Mouse (Mus musculus): Measurements from ENCODE around the gene Gpr156. TPM values are rescaled to one million over a fixed set of nuclear protein-coding genes. Genes with fewer than 3 reads are reported as not detected.
"Not testable (repeated sequence)": the region's sequence is repeated elsewhere in the genome, so short reads cannot be mapped to it uniquely, and the experiment has no call there.

Gpr156 gene
- polyA plus RNA-seq, 1 experiment from 2014 or later: 1.6 TPM

DNA sequence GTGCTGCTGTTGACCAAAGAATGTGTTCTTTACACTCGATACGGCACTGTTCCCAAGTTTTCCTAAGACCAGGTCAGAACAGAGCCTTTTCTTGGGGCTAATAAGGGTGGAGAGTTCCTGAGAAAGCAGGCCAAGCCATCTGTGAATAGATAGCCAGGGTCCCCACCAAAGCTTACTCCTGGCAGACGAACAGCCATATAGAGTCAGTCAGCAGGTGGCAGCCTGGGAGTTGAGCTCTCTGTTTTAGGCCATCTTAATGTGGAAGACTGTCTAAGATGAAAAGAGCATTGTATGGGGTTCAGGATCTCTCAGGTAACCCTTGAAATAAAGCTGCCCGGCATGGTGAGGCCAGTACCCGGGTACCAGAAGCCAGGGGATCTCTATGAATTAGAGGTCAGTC lies 116.8 kb downstream of the Gpr156 start:
- no peaks in the 10 kb centered on the region for H3K36me3 ChIP-seq (replicated peaks)
- H3K27me3 ChIP-seq (ENCODE audit: poor library complexity, severe bottlenecking): no peaks in the 10 kb centered on the region
- no peak for DNase-seq (ENCODE audit: extremely low spot score, low spot score)
- no peaks in the 10 kb centered on the region for H3K4me1 ChIP-seq
- H3K9me3 ChIP-seq: no peaks in the 10 kb centered on the region
- H3K4me3 ChIP-seq: no peak overlapping the region
- no peak overlapping the region for H3K27ac ChIP-seq
- 74% methylated on average over 5 of the region's 5 CpGs for WGBS

DNA sequence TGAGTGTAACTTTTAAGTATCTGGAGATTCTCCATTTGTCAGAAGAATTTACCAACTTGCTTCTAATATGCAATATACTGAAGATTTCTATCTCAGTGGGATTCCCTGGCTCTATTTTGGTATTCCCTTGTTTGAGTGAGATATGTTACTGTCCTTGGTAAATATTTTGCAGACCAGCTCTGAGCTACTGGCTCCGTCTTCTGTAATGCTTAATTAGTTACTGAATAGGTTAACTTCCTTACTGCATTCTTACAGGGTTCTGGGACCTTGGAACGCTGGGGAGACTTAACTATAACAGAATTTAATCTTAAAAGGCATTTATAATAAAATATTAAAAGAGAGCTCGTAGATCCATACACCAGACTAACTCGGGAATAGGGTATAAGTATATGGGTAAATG lies 121.8 kb downstream of the Gpr156 start:
- not testable (repeated sequence) for H3K27me3 ChIP-seq (ENCODE audit: poor library complexity, severe bottlenecking); DNase-seq (ENCODE audit: extremely low spot score, low spot score); H3K4me3 ChIP-seq; H3K4me1 ChIP-seq; H3K27ac ChIP-seq; H3K36me3 ChIP-seq (replicated peaks); H3K9me3 ChIP-seq
- WGBS: 85% methylated on average over 4 of the region's 4 CpGs

DNA sequence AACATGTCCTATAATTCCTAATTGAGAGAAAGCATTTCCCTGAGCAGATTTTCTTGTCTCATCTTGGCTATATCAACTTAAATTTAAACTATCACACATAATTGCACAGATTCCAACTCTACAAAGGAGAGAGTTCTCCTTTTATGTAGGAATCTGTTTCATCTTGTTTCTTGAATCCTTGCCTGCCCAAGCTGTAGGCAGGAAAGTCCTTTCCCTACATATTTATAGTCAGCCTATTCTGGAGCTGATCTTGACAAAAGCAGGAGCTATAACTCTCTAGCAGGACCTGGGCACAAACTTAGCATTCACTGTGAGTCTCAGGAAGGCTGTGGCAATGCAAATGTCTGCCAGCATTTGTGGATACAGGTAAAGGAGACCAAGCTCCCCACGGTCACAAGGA lies 125.9 kb downstream of the Gpr156 start:
- 96% methylated on average over 1 of the region's 1 CpGs for WGBS
- H3K27me3 ChIP-seq (ENCODE audit: poor library complexity, severe bottlenecking): no peaks in the 10 kb centered on the region
- H3K9me3 ChIP-seq: no peaks in the 10 kb centered on the region
- no peak overlapping the region for H3K27ac ChIP-seq
- H3K4me3 ChIP-seq: no peak overlapping the region
- DNase-seq (ENCODE audit: extremely low spot score, low spot score): no peak
- H3K4me1 ChIP-seq: no peaks in the 10 kb centered on the region
- no peaks in the 10 kb centered on the region for H3K36me3 ChIP-seq (replicated peaks)

DNA sequence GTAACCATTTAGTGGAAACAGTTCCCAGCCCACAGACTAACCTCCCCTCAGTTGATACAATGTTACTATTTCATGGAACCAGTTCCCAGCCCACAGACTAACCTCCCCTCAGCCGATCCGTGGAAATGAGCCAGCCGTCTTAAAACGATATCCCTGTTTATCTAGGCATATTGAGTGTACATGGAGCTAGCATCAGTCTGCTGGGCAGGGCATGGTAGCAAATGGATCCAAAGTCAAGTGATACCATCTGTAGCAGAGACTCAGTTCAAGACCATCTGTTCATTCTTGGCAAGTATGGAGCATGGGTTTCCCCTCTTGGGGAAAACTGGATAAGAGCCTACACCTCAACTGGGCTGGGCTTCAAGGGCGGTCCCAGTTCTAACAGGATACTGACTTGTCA lies 128.3 kb downstream of the Gpr156 start:
- Histone ChIP-seq H3K9me3 (no peaks in the 10 kb centered on the region), H3K4me1 (no peaks in the 10 kb centered on the region), H3K36me3 (replicated peaks) (no peaks in the 10 kb centered on the region), H3K27ac (no peak overlapping the region), H3K27me3 (ENCODE audit: poor library complexity, severe bottlenecking) (no peaks in the 10 kb centered on the region), H3K4me3 (no peak overlapping the region)
- 92% methylated on average over 5 of the region's 5 CpGs for WGBS
- DNase-seq (ENCODE audit: extremely low spot score, low spot score): no peak

DNA sequence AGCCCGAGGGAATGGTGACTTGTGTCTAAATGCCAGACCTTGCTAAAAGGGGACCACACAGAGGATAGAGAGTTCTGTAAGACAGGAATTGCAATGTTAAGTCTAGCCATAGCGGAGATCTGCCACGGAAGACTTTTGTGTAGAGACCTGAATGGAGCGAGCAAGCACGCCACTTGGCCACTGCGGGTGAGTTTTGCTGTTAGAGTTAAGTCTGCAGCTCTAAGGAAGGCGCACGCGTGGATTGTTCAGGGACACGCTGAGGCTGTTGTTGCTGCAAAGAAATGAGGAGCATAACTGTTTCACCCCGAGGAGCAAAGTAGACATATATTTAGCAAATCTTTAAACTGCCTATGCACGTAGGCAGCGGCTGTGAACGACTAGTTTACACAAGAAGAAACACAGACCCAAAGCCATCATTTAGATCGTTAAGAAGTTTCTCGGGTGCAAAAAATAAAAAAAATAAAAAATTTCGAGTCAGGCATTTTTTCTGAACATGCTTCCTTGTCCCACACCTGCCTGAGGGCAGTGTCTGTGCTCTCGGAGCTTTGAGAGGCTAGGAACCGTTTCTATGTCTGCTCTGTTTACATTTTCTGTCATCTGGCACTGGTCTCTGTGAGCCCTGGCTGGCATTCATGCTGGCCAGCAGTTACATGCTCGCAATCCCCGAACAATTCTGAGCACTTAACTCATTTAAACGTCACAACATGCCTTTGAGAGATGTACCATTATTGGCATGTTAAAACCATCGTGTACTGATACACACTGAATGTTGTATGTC lies 131.7 kb downstream of the Gpr156 start:
- no peak overlapping the region for H3K4me3 ChIP-seq
- DNase-seq (ENCODE audit: extremely low spot score, low spot score): no peak
- H3K9me3 ChIP-seq: no peaks in the 10 kb centered on the region
- no peaks in the 10 kb centered on the region for H3K36me3 ChIP-seq (replicated peaks)
- H3K27me3 ChIP-seq (ENCODE audit: poor library complexity, severe bottlenecking): no peaks in the 10 kb centered on the region
- WGBS: 79% methylated on average over 23 of the region's 23 CpGs
- no peaks in the 10 kb centered on the region for H3K4me1 ChIP-seq
- no peak overlapping the region for H3K27ac ChIP-seq

Other genes starting within 250 kb of the Gpr156 start
- gene Fstl1, start 139.6 kb upstream of the Gpr156 start, polyA plus RNA-seq (2016; fragmentation: Nextera tagmentation; extraction: Ambion mirVana): 140 and 143 TPM in 2 replicates
- gene Gm36028, start 55.4 kb upstream of the Gpr156 start, polyA plus RNA-seq (2016; fragmentation: Nextera tagmentation; extraction: Ambion mirVana): 0.33 and 0.42 TPM in 2 replicates
- 55.3 and 57.7 TPM in 2 replicates for gene Lrrc58, start 48.1 kb upstream of the Gpr156 start, polyA plus RNA-seq (2016; fragmentation: Nextera tagmentation; extraction: Ambion mirVana)
- gene Gsk3b, start 172.5 kb downstream of the Gpr156 start, polyA plus RNA-seq (2016; fragmentation: Nextera tagmentation; extraction: Ambion mirVana): 64.3 and 65.8 TPM in 2 replicates

All from forebrain, embryonic 10.5 days (tissue).